Mouse (Mus musculus): Measurements from ENCODE around the gene Ascl5.

GRCm38 (mm10) chr1:136081161-136081560 lies 30.6 kb downstream of the Ascl5 start:
- TF ChIP-seq CTCF (IDR thresholded peaks at IDR 0.05; ENCODE audit: borderline replicate concordance, insufficient read depth, low read depth, low read length): no peak
- no peak for TF ChIP-seq POLR2A (IDR thresholded peaks at IDR 0.05; ENCODE audit: borderline replicate concordance, insufficient read depth, low read length)
